ENCODE assay signal across 8 mouse cellular contexts in genomic region chr9:77750133-77751060, GRCm38 (mm10). TPM values are rescaled to one million over a fixed set of nuclear protein-coding genes. Genes with fewer than 3 reads are reported as not detected.
A peak's percentile ranks its signal among the peaks of the same experiment; 100 is the strongest.
DNase-seq lines count a peak whose midpoint lies in the region; ATAC-seq lines count a peak whose summit lies in the region.

No protein-coding gene starts in this region.

- no peaks in the 10 kb centered on the region for H3K36me3 ChIP-seq in hindbrain, embryonic 15.5 days

- H3K27me3 ChIP-seq in hindbrain, embryonic 15.5 days: no peaks in the 10 kb centered on the region

- no peaks in the 10 kb centered on the region for H3K9me3 ChIP-seq in hindbrain, embryonic 15.5 days

- DNase-seq in WW6 (ENCODE audit: low read depth, low spot score): peak; percentile 52
- DNase-seq in cerebellum, postnatal 36 days: peak; percentile 94 to 96
- peak; percentile 97 for DNase-seq in frontal cortex, postnatal 36 days (ENCODE audit: low spot score in 2 of 2)
- DNase-seq in left cerebral cortex, adult 18-20 months (ENCODE audit: low spot score in 2 of 2): peak; percentile 97
- DNase-seq in lung, postnatal 4 days: peak; percentile 95 to 97
- peak; percentile 95 for DNase-seq in retina, postnatal 1 day
- peak; percentile 90 for DNase-seq in thymus, postnatal 4 days

- H3K4me2 ChIP-seq in hindbrain, embryonic 15.5 days: peak overlapping the region; percentile 84

- H3K9ac ChIP-seq in hindbrain, embryonic 15.5 days: peak overlapping the region; percentile 69

- H3K4me3 ChIP-seq in hindbrain, embryonic 15.5 days: peak overlapping the region; percentile 84

- WGBS in hindbrain, embryonic 15.5 days: under 1% methylated on average over 79 of the region's 79 CpGs

- H3K4me1 ChIP-seq in hindbrain, embryonic 15.5 days (replicated peaks): peaks cover 20% of the 10 kb centered on the region

- peak overlapping the region; percentile 94 for H3K27ac ChIP-seq in hindbrain, embryonic 15.5 days (replicated peaks)

- ATAC-seq in hindbrain, embryonic 15.5 days (ENCODE audit: low FRiP score, low read depth): peak; percentile 91

RNA-seq across cellular contexts. Expression of gene Gclc, which starts 3.9 kb away (rescaled TPM):
- polyA plus RNA-seq in hindbrain, embryonic 15.5 days (2015; fragmentation: Nextera tagmentation; extraction: Ambion mirVana): 15.6 and 17.4 TPM in 2 replicates
- total RNA-seq in left cerebral cortex, adult 18-20 months (2021): 10 to 100 TPM; 44.0 to 49.5 TPM

Comparison
In these comparisons a context has a peak if more than half of its experiments do, and no peak if none do; other contexts are left out.
1. Peak in every context shown above with its lines: DNase-seq, ATAC-seq, H3K4me3 ChIP-seq and H3K27ac ChIP-seq.